Mouse (Mus musculus): ENCODE data around the gene Mrm3. TPM values are rescaled to one million over a fixed set of nuclear protein-coding genes. Genes with fewer than 3 reads are reported as not detected.

The Mrm3 gene
- total and polyA plus RNA-seq, 3 experiments: 10.4 to 21.3 (median 18.1) TPM

GRCm38 (mm10) chr11:76288645-76289044 is 45.1 kb downstream of the Mrm3 start:
- no peak for DNase-seq

GRCm38 (mm10) chr11:76290367-76290766 is 46.9 kb downstream of the Mrm3 start:
- DNase-seq: no peak

GRCm38 (mm10) chr11:76291960-76292359 is 48.4 kb downstream of the Mrm3 start:
- DNase-seq: no peak

GRCm38 (mm10) chr11:76292398-76292797 is 48.9 kb downstream of the Mrm3 start:
- DNase-seq: peak; percentile 83

- DNase-seq: peak; percentile 45
Observed at GRCm38 (mm10) chr11:76292831-76293230, 49.3 kb downstream of the Mrm3 start.

DNA sequence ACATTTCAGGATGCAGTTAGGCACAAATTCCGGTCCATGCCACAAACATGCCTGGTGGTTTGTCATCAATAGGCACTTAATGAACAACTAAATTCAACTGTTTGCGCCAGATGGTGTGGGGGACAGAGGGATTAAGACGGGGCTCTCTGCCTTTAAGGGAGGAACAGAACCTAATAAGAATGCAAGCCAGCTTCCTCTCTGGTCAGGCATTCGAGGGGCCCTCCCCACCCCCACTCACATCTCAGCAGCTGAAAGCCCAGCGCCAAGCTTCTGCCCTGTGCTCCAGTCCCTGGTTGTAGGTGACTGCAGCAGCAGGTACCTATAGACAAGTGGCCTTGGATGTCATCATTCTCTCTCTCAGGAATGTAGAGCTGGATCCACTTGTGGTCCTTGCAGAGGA is 50.6 kb downstream of the Mrm3 start:
- no peak for DNase-seq

- DNase-seq: no peak
Observed at GRCm38 (mm10) chr11:76294836-76295235, 51.3 kb downstream of the Mrm3 start.

DNA sequence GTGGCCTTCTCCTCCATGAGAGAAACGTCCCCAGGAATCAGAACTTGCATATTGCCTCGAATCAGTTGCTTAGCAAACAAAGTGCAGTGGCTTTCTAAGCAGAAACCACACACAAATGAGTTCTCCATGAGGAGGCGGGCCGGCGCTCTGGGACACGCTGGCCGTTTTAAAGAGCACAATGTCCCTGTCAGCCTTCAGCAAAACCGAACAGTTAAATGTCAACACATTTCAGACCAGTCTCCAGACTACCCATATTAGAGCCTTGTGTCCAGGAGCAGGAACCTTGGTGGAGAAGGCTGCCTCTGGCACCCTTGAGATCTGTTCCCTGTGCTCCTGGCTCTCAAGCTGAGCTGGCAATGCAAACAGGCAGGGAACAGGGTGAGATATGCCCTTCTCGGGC is 53.7 kb downstream of the Mrm3 start:
- peak; percentile 30 for DNase-seq

- no peak for DNase-seq
Observed at GRCm38 (mm10) chr11:76298457-76299000, 55.0 kb downstream of the Mrm3 start.

Other genes starting within 250 kb of the Mrm3 start
- gene 1700016K19Rik, start 243.8 kb upstream of the Mrm3 start, total RNA-seq (2021): not detected
- gene 1700016K19Rik, start 243.8 kb upstream of the Mrm3 start, polyA plus RNA-seq (2012; rRNA removed): not detected in 2 replicates
- 10 to 100 TPM; 14.8 to 29.8 TPM for gene Rflnb, start 215.9 kb upstream of the Mrm3 start, total RNA-seq (2021)
- 23.1 and 30.5 TPM in 2 replicates for gene Rflnb, start 215.9 kb upstream of the Mrm3 start, polyA plus RNA-seq (2012; rRNA removed)
- gene Vps53, start 64.1 kb upstream of the Mrm3 start, total RNA-seq (2021): 10 to 100 TPM; 51.6 to 61.2 TPM
- gene Vps53, start 64.1 kb upstream of the Mrm3 start, polyA plus RNA-seq (2012; rRNA removed): 12.9 and 20.2 TPM in 2 replicates
- gene Fam57a, start 64.0 kb upstream of the Mrm3 start, total RNA-seq (2021): 1 to 10 TPM; 5.6 to 5.8 TPM
- 7.3 and 9.8 TPM in 2 replicates for gene Fam57a, start 64.0 kb upstream of the Mrm3 start, polyA plus RNA-seq (2012; rRNA removed)
- gene Dbil5, start 26.1 kb upstream of the Mrm3 start, total RNA-seq (2021): under 1 TPM; 0.72 to 0.73 TPM
- gene Dbil5, start 26.1 kb upstream of the Mrm3 start, polyA plus RNA-seq (2012; rRNA removed): 0.97 TPM in 1 of 2 replicates, not detected in the other
- 1 to 10 TPM; 5.4 to 9.1 TPM for gene Gemin4, start 26.1 kb upstream of the Mrm3 start, total RNA-seq (2021)
- gene Gemin4, start 26.1 kb upstream of the Mrm3 start, polyA plus RNA-seq (2012; rRNA removed): 4.5 and 5.9 TPM in 2 replicates
- 10 to 100 TPM; 76.3 to 86.1 TPM for gene Glod4, start within 50 bp of the Mrm3 start, total RNA-seq (2021)
- 1.7 TPM in 2 replicates for gene Glod4, start within 50 bp of the Mrm3 start, polyA plus RNA-seq (2012; rRNA removed)
- gene Nxn, start 155.4 kb downstream of the Mrm3 start, total RNA-seq (2021): 10 to 100 TPM; 28.9 to 31.6 TPM
- 21.5 and 25.2 TPM in 2 replicates for gene Nxn, start 155.4 kb downstream of the Mrm3 start, polyA plus RNA-seq (2012; rRNA removed)
- gene Timm22, start 163.2 kb downstream of the Mrm3 start, total RNA-seq (2021): 10 to 100 TPM; 37.9 to 53.7 TPM
- 13.8 and 21.4 TPM in 2 replicates for gene Timm22, start 163.2 kb downstream of the Mrm3 start, polyA plus RNA-seq (2012; rRNA removed)